Comparison of ENCODE assay signal across 9 mouse cellular contexts in the genomic region with DNA sequence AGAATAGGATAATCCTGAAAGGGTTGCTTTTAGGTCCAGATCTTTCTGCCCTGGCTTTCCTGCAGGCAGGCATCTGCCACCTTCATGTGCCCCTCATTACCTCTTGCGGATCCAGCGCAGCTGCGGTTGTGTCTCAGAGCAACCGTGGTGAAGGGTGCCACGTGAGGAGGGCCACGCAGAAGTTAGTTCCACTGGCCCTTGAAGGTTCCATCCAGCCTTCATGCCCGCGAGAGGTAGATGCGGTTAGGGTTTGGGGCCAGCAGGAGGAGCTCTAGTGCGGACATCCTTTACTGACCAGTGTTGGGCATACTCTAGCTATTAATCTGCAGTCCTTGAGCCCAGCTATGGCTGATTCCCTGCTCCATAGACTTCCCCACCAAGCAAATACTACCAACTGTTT. TPM values are rescaled to one million over a fixed set of nuclear protein-coding genes. Genes with fewer than 3 reads are reported as not detected.
DNase-seq lines count a peak whose midpoint lies in the region; ATAC-seq and TF ChIP-seq lines count a peak whose summit lies in the region.
"Had no signal": no experiment of that assay in that cellular context is flagged by ENCODE, and none has a peak within 500 bp of the region (broad histone marks: within the 10 kb centered on the region; RNA-seq: fewer than 3 reads in every experiment).

A gene (minus strand): TSS at position 149 of the 400 bp plus-strand sequence.

- peak; percentile 71 for TF ChIP-seq CTCF in intestine, postnatal 0 days (IDR thresholded peaks at IDR 0.05; ENCODE audit: low read depth)
- peak; percentile 40 for TF ChIP-seq CTCF in Patski (IDR thresholded peaks at IDR 0.05)
- TF ChIP-seq CTCF in lung, adult 2 months (IDR thresholded peaks at IDR 0.05; ENCODE audit: insufficient read depth, low read length): peak; percentile 47

- no peak within 1 kb of the TSS for H3K4me2 ChIP-seq in intestine, postnatal 0 days (replicated peaks; ENCODE audit: low read depth)
- no peak within 1 kb of the TSS for H3K4me2 ChIP-seq in intestine, embryonic 16.5 days (ENCODE audit: low read depth, low read length)
- H3K4me2 ChIP-seq: limb, embryonic 15.5 days had no signal

- CTCF ChIA-PET in Patski (lab: Charles Lee): no interaction called here

- no peaks in the 10 kb centered on the region for H3K36me3 ChIP-seq in intestine, postnatal 0 days (ENCODE audit: control insufficient read depth, insufficient read depth)
- no peaks in the 10 kb centered on the region for H3K36me3 ChIP-seq in intestine, embryonic 16.5 days (ENCODE audit: control insufficient read depth, insufficient read depth, low read length)
- H3K36me3 ChIP-seq in splenic B cell, adult 2 months (ENCODE audit: control insufficient read depth, insufficient read depth, low read length, poor library complexity, severe bottlenecking): no peaks in the 10 kb centered on the region
- H3K36me3 ChIP-seq: limb, embryonic 15.5 days had no signal

- POLR2A ChIA-PET in Patski (lab: Charles Lee): no interaction called here

- no peaks in the 10 kb centered on the region for H3K4me1 ChIP-seq in intestine, postnatal 0 days (replicated peaks; ENCODE audit: control insufficient read depth, insufficient read depth, low read length)
- no peaks in the 10 kb centered on the region for H3K4me1 ChIP-seq in intestine, embryonic 16.5 days (ENCODE audit: control insufficient read depth, insufficient read depth, low read length)
- H3K4me1 ChIP-seq in lung, adult 2 months (ENCODE audit: control insufficient read depth, insufficient read depth, low read length): no peaks in the 10 kb centered on the region
- H3K4me1 ChIP-seq: limb, embryonic 15.5 days had no signal

- no peak within 1 kb of the TSS for H3K27ac ChIP-seq in intestine, postnatal 0 days (ENCODE audit: low read depth, low read length)
- H3K27ac ChIP-seq in intestine, embryonic 16.5 days (ENCODE audit: low read length): no peak within 1 kb of the TSS
- H3K27ac ChIP-seq: limb, embryonic 15.5 days had no signal

- H3K27me3 ChIP-seq in intestine, postnatal 0 days (replicated peaks; ENCODE audit: control insufficient read depth, insufficient read depth, low read length): no peaks in the 10 kb centered on the region
- no peaks in the 10 kb centered on the region for H3K27me3 ChIP-seq in intestine, embryonic 16.5 days (replicated peaks; ENCODE audit: control insufficient read depth, insufficient read depth, low read length)
- peaks cover 69% of the 10 kb centered on the region for H3K27me3 ChIP-seq in Patski
- H3K27me3 ChIP-seq in splenic B cell, adult 2 months (ENCODE audit: control insufficient read depth, insufficient read depth, low read length, poor library complexity, severe bottlenecking): no peaks in the 10 kb centered on the region; the same call in 1 of the 2 replicates
- H3K27me3 ChIP-seq: limb, embryonic 15.5 days had no signal

- no peak for DNase-seq in Patski (ENCODE audit: low read depth, low spot score)
- peak; percentile 17 for DNase-seq in lung, adult 2 months
- peak; percentile 71 for DNase-seq in splenic B cell, adult 2 months (ENCODE audit: low read depth, low spot score)
- no peak for DNase-seq in layer of hippocampus, adult 8-10 months (ENCODE audit: low spot score in 2 of 2)
- no peak for DNase-seq in layer of hippocampus, postnatal 36 days
- no peak for DNase-seq in frontal cortex, postnatal 14 days (ENCODE audit: low spot score in 2 of 2)

- H3K9ac ChIP-seq in intestine, postnatal 0 days (ENCODE audit: low read depth, low read length): no peak within 1 kb of the TSS
- no peak within 1 kb of the TSS for H3K9ac ChIP-seq in intestine, embryonic 16.5 days (ENCODE audit: low read depth, low read length)
- H3K9ac ChIP-seq: limb, embryonic 15.5 days had no signal

- no peaks in the 10 kb centered on the region for H3K9me3 ChIP-seq in intestine, postnatal 0 days (ENCODE audit: control insufficient read depth)
- H3K9me3 ChIP-seq in intestine, embryonic 16.5 days (ENCODE audit: control insufficient read depth, low read length): no peaks in the 10 kb centered on the region
- H3K9me3 ChIP-seq: limb, embryonic 15.5 days had no signal

- H3K4me3 ChIP-seq in intestine, postnatal 0 days (ENCODE audit: low read depth, low read length): no peak within 1 kb of the TSS
- no peak within 1 kb of the TSS for H3K4me3 ChIP-seq in intestine, embryonic 16.5 days (ENCODE audit: low read length)
- no peak within 1 kb of the TSS for H3K4me3 ChIP-seq in lung, adult 2 months (replicated peaks; ENCODE audit: extremely low read depth, low read depth, low read length)
- H3K4me3 ChIP-seq: limb, embryonic 15.5 days had no signal

- TF ChIP-seq POLR2A in lung, adult 2 months (IDR thresholded peaks at IDR 0.05; ENCODE audit: borderline replicate concordance, extremely low read depth, low read depth, low read length): no peak

- in situ Hi-C loops in Patski (cut with MboI; ENCODE audit: low pct_unique_long_range_greater_than_20kb): no loop called here

- ATAC-seq in intestine, postnatal 0 days: no peak
- no peak for ATAC-seq in intestine, embryonic 16.5 days
- no peak for ATAC-seq in Patski

- WGBS in intestine, postnatal 0 days: 44% methylated on average over 10 of the region's 10 CpGs
- WGBS in intestine, embryonic 16.5 days: 39% methylated on average over 10 of the region's 10 CpGs
- WGBS in lung, adult 2 months: 42% methylated on average over 10 of the region's 10 CpGs

RNA-seq across cellular contexts. Expression of the gene that starts here (rescaled TPM):
- polyA plus RNA-seq in intestine, postnatal 0 days (2015; fragmentation: Nextera tagmentation; extraction: Ambion mirVana): not detected in 2 replicates
- polyA plus RNA-seq in intestine, embryonic 16.5 days (2015; fragmentation: Nextera tagmentation; extraction: Ambion mirVana): not detected in 2 replicates
- polyA plus RNA-seq in Patski (2021): not detected
- polyA plus RNA-seq in lung, adult 2 months (2012; rRNA removed): not detected in 2 replicates
- not detected for total RNA-seq in layer of hippocampus, adult 8-10 months (2022)
- not detected for total RNA-seq in layer of hippocampus, postnatal 36 days (2021)
- polyA plus RNA-seq: limb, embryonic 15.5 days had no signal

Comparison
In these comparisons a context has a peak if more than half of its experiments do, and no peak if none do; other contexts are left out.
1. Peak in DNase-seq in lung, adult 2 months; RNA of the gene not detected or under 1 TPM.